Mouse (Mus musculus) midbrain, embryonic 12.5 days (tissue): ENCODE measurements around the gene Adra1d. TPM values are rescaled to one million over a fixed set of nuclear protein-coding genes. Genes with fewer than 3 reads are reported as not detected.
A peak's percentile ranks its signal among the peaks of the same experiment; 100 is the strongest.

Experiments
- ATAC-seq: fragments of 200-750 bp; cut with Nextera tagmentation; 2 replicates; pipeline ENCODE4 v1.8.0; 2017; ENCODE audit warnings: low read depth, moderate TSS enrichment, moderate library complexity; ENCODE audit not compliant: low FRiP score
- H3K27ac ChIP-seq: fragments of 300-500 bp; sonication (generic); replicated peaks from 2 replicates; pipeline ENCODE4 v1.5.1; 2016; ENCODE audit warnings: mild to moderate bottlenecking
- H3K27me3 ChIP-seq: fragments of 300-500 bp; sonication (generic); 2 replicates; pipeline ENCODE4 v1.6.1; 2016; ENCODE audit warnings: mild to moderate bottlenecking
- H3K36me3 ChIP-seq: fragments of 300-500 bp; sonication (generic); 2 replicates; pipeline ENCODE4 v1.6.1; 2016
- H3K4me1 ChIP-seq: fragments of 300-500 bp; sonication (generic); 2 replicates; pipeline ENCODE4 v1.6.1; 2016
- H3K4me2 ChIP-seq: fragments of 300-500 bp; sonication (generic); replicated peaks from 2 replicates; pipeline ENCODE4 v1.6.1; 2016; ENCODE audit warnings: mild to moderate bottlenecking, moderate library complexity
- H3K4me3 ChIP-seq: fragments of 300-500 bp; sonication (generic); 2 replicates; pipeline ENCODE4 v1.5.1; 2016; ENCODE audit warnings: mild to moderate bottlenecking
- H3K9ac ChIP-seq: fragments of 300-500 bp; sonication (generic); replicated peaks from 2 replicates; pipeline ENCODE4 v1.6.1; 2016; ENCODE audit warnings: mild to moderate bottlenecking, moderate library complexity
- H3K9me3 ChIP-seq: fragments of 300-500 bp; sonication (generic); 2 replicates; pipeline ENCODE4 v1.6.1; 2016; ENCODE audit warnings: mild to moderate bottlenecking
- WGBS: fragments of 180-500 bp; shearing (Covaris S2); methylation state at CpG from one replicate; pipeline ENCODE4 v1.1.7; 2016; 5-methylcytosine and 5-hydroxymethylcytosine counted together
- polyA plus RNA-seq: library from polyadenylated mRNA; unstranded; fragments of >200 nt; fragmentation: Nextera tagmentation; extraction: Ambion mirVana; gene quantifications from 2 replicates; pipeline ENCODE4 v1.2.1, GENCODE M21; 2016

Adra1d gene
- polyA plus RNA-seq, 1 experiment from 2014 or later, result 0.20 TPM

- Histone ChIP-seq H3K27me3 (peaks cover 56% of the 10 kb centered on the region), H3K9me3 (no peaks in the 10 kb centered on the region), H3K4me1 (peaks cover 6% of the 10 kb centered on the region), H3K9ac (no peak overlapping the region), H3K4me3 (no peak overlapping the region), H3K27ac (no peak overlapping the region), H3K36me3 (no peaks in the 10 kb centered on the region), H3K4me2 (no peak overlapping the region)
- WGBS, result 70% methylated on average over 2 of the region's 2 CpGs
- ATAC-seq, result no peak
Observed at GRCm38 (mm10) chr2:131550906-131551305, 11.2 kb downstream of the Adra1d start.

GRCm38 (mm10) chr2:131550474-131550873 lies 11.6 kb downstream of the Adra1d start:
- ATAC-seq, result no peak
- H3K4me2 ChIP-seq, result no peak overlapping the region
- WGBS, result 68% methylated on average over 2 of the region's 2 CpGs
- no peaks in the 10 kb centered on the region for H3K36me3 ChIP-seq
- H3K4me1 ChIP-seq, result peaks cover 7% of the 10 kb centered on the region
- no peak overlapping the region for H3K27ac ChIP-seq
- H3K4me3 ChIP-seq, result no peak overlapping the region
- no peak overlapping the region for H3K9ac ChIP-seq
- H3K27me3 ChIP-seq, result peaks cover 61% of the 10 kb centered on the region
- H3K9me3 ChIP-seq, result no peaks in the 10 kb centered on the region

- ATAC-seq, result no peak
- 89% methylated on average over 5 of the region's 5 CpGs for WGBS
- no peak overlapping the region for H3K9ac ChIP-seq
- no peak overlapping the region for H3K4me3 ChIP-seq
- peaks cover 65% of the 10 kb centered on the region for H3K27me3 ChIP-seq
- no peaks in the 10 kb centered on the region for H3K36me3 ChIP-seq
- no peak overlapping the region for H3K4me2 ChIP-seq
- H3K27ac ChIP-seq, result no peak overlapping the region
- H3K4me1 ChIP-seq, result peaks cover 7% of the 10 kb centered on the region
- H3K9me3 ChIP-seq, result no peaks in the 10 kb centered on the region
Observed at GRCm38 (mm10) chr2:131549090-131549489, 13.0 kb downstream of the Adra1d start.

GRCm38 (mm10) chr2:131548330-131548729 lies 13.8 kb downstream of the Adra1d start:
- Histone ChIP-seq H3K27me3 (peaks cover 62% of the 10 kb centered on the region), H3K9me3 (no peaks in the 10 kb centered on the region), H3K27ac (no peak overlapping the region), H3K4me2 (no peak overlapping the region), H3K4me3 (no peak overlapping the region), H3K4me1 (peaks cover 7% of the 10 kb centered on the region), H3K9ac (no peak overlapping the region), H3K36me3 (no peaks in the 10 kb centered on the region)
- ATAC-seq, result no peak
- WGBS, result 81% methylated on average over 2 of the region's 2 CpGs

GRCm38 (mm10) chr2:131546745-131547408 lies 15.2 kb downstream of the Adra1d start:
- H3K27ac ChIP-seq, result no peak overlapping the region
- no peak overlapping the region for H3K9ac ChIP-seq
- no peaks in the 10 kb centered on the region for H3K9me3 ChIP-seq
- no peaks in the 10 kb centered on the region for H3K36me3 ChIP-seq
- ATAC-seq, result no peak
- 16% methylated on average over 19 of the region's 19 CpGs for WGBS
- peaks cover 58% of the 10 kb centered on the region for H3K27me3 ChIP-seq
- peaks cover 7% of the 10 kb centered on the region for H3K4me1 ChIP-seq
- peak overlapping the region; percentile 43; the same call in 1 of the 2 replicates for H3K4me3 ChIP-seq
- peak overlapping the region; percentile 63; the same call in 1 of the 2 replicates for H3K4me2 ChIP-seq

GRCm38 (mm10) chr2:131546308-131546700 lies 15.8 kb downstream of the Adra1d start:
- Histone ChIP-seq H3K27me3 (peaks cover 53% of the 10 kb centered on the region), H3K4me1 (peaks cover 7% of the 10 kb centered on the region), H3K36me3 (no peaks in the 10 kb centered on the region), H3K9ac (peak overlapping the region; percentile 61), H3K27ac (no peak overlapping the region), H3K4me2 (peak overlapping the region; percentile 63), H3K4me3 (peak overlapping the region; percentile 43), H3K9me3 (no peaks in the 10 kb centered on the region)
- WGBS, result 3% methylated on average over 27 of the region's 27 CpGs
- no peak for ATAC-seq

GRCm38 (mm10) chr2:131545386-131546307 lies 16.4 kb downstream of the Adra1d start:
- H3K9me3 ChIP-seq, result no peaks in the 10 kb centered on the region
- H3K36me3 ChIP-seq, result no peaks in the 10 kb centered on the region
- H3K27me3 ChIP-seq, result peaks cover 53% of the 10 kb centered on the region
- peak overlapping the region; percentile 63 for H3K4me2 ChIP-seq
- WGBS, result 3% methylated on average over 45 of the region's 45 CpGs
- peak; percentile 64 for ATAC-seq
- H3K9ac ChIP-seq, result peak overlapping the region; percentile 61
- H3K27ac ChIP-seq, result no peak overlapping the region
- H3K4me1 ChIP-seq, result peaks cover 7% of the 10 kb centered on the region
- H3K4me3 ChIP-seq, result peak overlapping the region; percentile 43

- Histone ChIP-seq H3K4me2 (no peak overlapping the region), H3K4me3 (no peak overlapping the region), H3K36me3 (no peaks in the 10 kb centered on the region), H3K27ac (no peak overlapping the region), H3K4me1 (peaks cover 7% of the 10 kb centered on the region), H3K9me3 (no peaks in the 10 kb centered on the region), H3K9ac (no peak overlapping the region), H3K27me3 (peaks cover 28% of the 10 kb centered on the region)
- 26% methylated on average over 6 of the region's 6 CpGs for WGBS
- ATAC-seq, result no peak
Observed at GRCm38 (mm10) chr2:131542531-131542930, 19.6 kb downstream of the Adra1d start.

- Histone ChIP-seq H3K27me3 (peaks cover 20% of the 10 kb centered on the region), H3K4me3 (no peak overlapping the region), H3K9me3 (no peaks in the 10 kb centered on the region), H3K36me3 (no peaks in the 10 kb centered on the region), H3K27ac (no peak overlapping the region), H3K4me2 (no peak overlapping the region), H3K4me1 (peaks cover 7% of the 10 kb centered on the region), H3K9ac (no peak overlapping the region)
- no peak for ATAC-seq
- WGBS, result 78% methylated on average over 4 of the region's 4 CpGs
Observed at GRCm38 (mm10) chr2:131541686-131542085, 20.4 kb downstream of the Adra1d start.

- H3K9me3 ChIP-seq, result no peaks in the 10 kb centered on the region
- no peak overlapping the region for H3K4me3 ChIP-seq
- H3K9ac ChIP-seq, result no peak overlapping the region
- H3K27ac ChIP-seq, result no peak overlapping the region
- H3K4me1 ChIP-seq, result no peaks in the 10 kb centered on the region; the same call in 1 of the 2 replicates
- no peak for ATAC-seq
- peaks cover 3% of the 10 kb centered on the region for H3K27me3 ChIP-seq
- no peak overlapping the region for H3K4me2 ChIP-seq
- 85% methylated on average over 6 of the region's 6 CpGs for WGBS
- no peaks in the 10 kb centered on the region for H3K36me3 ChIP-seq
Observed at GRCm38 (mm10) chr2:131539780-131540179, 22.3 kb downstream of the Adra1d start.

- Histone ChIP-seq H3K27ac (no peak overlapping the region), H3K4me1 (no peaks in the 10 kb centered on the region; the same call in 1 of the 2 replicates), H3K9ac (no peak overlapping the region), H3K4me3 (no peak overlapping the region), H3K4me2 (no peak overlapping the region), H3K36me3 (no peaks in the 10 kb centered on the region), H3K27me3 (no peaks in the 10 kb centered on the region; the same call in 1 of the 2 replicates), H3K9me3 (no peaks in the 10 kb centered on the region)
- WGBS, result 79% methylated on average over 7 of the region's 7 CpGs
- ATAC-seq, result no peak
Observed at GRCm38 (mm10) chr2:131538341-131538740, 23.7 kb downstream of the Adra1d start.

GRCm38 (mm10) chr2:131535168-131535567 lies 26.9 kb downstream of the Adra1d start:
- no peak overlapping the region for H3K9ac ChIP-seq
- no peak overlapping the region for H3K27ac ChIP-seq
- no peaks in the 10 kb centered on the region; the same call in 1 of the 2 replicates for H3K4me1 ChIP-seq
- H3K36me3 ChIP-seq, result no peaks in the 10 kb centered on the region
- ATAC-seq, result no peak
- no peak overlapping the region for H3K4me2 ChIP-seq
- H3K9me3 ChIP-seq, result no peaks in the 10 kb centered on the region
- 89% methylated on average over 5 of the region's 5 CpGs for WGBS
- H3K27me3 ChIP-seq, result no peaks in the 10 kb centered on the region
- no peak overlapping the region for H3K4me3 ChIP-seq
